Mouse (Mus musculus) bone marrow macrophage, adult 2 months (primary cell): ENCODE measurements at regions not wholly inside any gene's neighbourhood (a gene's known extent, or its start where the extent isn't known, plus 50 kb on each side); places are given as distances from the start of the nearest gene placed in this dataset.
"Not testable (repeated sequence)": the region's sequence is repeated elsewhere in the genome, so short reads cannot be mapped to it uniquely, and the experiment has no call there.

Source experiments
- H3K27ac ChIP-seq: 2 replicates; pipeline ENCODE4 v1.5.1; 2012; ENCODE audit warnings: low read depth, low read length; ENCODE audit not compliant: insufficient read depth
- H3K4me1 ChIP-seq: 2 replicates; pipeline ENCODE4 v1.6.1; 2012; ENCODE audit warnings: low read length; ENCODE audit not compliant: control insufficient read depth, insufficient read depth
- H3K4me3 ChIP-seq: 2 replicates; pipeline ENCODE4 v1.5.1; 2012; ENCODE audit warnings: mild to moderate bottlenecking, low read length, moderate library complexity; ENCODE audit not compliant: insufficient read depth
- CTCF ChIP-seq: IDR thresholded peaks from 2 replicates; pipeline ENCODE4 v1.5.1; 2012; ENCODE audit warnings: low read depth, mild to moderate bottlenecking, low read length, moderate library complexity
- POLR2A ChIP-seq: IDR thresholded peaks from 2 replicates; pipeline ENCODE4 v1.6.1; 2012; ENCODE audit warnings: mild to moderate bottlenecking, low read depth, low read length, borderline replicate concordance

DNA sequence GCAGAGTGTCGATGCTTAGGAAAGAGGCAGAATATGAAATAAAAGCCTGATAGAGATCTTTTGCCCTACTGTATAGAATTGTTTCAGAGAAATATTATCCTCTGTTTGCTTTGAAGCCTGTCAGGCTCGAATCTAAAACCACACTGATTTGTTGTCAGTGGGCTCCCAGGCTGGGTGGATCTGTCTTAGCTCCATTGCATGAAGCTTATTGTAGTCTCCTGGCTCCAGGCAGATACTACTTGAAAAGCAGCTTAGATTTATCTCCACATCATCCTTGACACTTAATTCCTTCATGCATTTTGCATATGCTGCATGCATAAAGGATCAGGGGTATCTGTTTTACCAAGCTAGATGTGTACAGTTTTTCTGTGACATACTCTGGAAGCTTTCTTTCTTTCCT, 297.4 kb downstream of the Fam198b start:
- Histone ChIP-seq H3K27ac (no peak overlapping the region), H3K4me1 (no peaks in the 10 kb centered on the region), H3K4me3 (no peak overlapping the region)
- no peak for TF ChIP-seq CTCF
- no peak for TF ChIP-seq POLR2A

DNA sequence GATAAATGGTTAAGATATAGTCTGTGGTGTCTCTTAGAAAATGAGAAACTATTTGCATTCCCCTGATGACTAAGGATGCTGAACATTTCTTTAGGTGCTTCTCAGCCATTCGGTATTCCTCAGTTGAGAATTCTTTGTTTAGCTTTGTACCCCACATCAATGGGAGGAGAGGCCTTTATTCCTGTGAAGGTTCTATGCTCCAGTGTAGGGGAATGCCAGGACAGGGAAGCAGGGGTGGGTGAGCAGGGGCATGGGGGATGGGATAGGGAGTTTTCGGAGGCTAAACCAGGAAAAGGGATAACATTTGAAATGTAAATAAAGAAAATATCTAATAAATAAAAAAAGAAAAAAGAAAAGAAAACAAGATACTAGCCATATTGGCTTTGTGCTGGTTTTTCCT, 297.8 kb downstream of the Fam198b start:
- not testable (repeated sequence) for H3K4me3 ChIP-seq, H3K27ac ChIP-seq, H3K4me1 ChIP-seq

DNA sequence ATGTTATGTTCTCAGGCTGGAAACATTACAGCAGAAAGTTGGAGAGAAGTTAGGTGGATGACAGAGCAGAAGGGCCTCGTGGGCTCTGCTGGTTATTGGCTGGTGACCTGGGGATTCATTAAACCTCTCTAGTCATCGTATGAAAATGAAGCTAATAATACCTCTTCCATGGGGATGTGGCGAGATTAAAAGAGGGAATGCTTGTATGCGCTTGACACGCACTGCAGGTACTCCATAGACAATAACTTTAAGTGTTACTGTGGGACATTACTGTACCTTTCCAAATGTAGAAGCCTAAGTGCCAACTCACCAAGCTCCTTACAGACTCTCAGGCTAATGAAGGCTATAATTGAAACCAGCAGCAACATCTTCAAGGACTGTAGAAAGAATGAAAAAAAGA, 303.1 kb downstream of the Fam198b start:
- no peak for TF ChIP-seq CTCF
- no peak for TF ChIP-seq POLR2A
- H3K4me3 ChIP-seq, result no peak overlapping the region
- no peaks in the 10 kb centered on the region for H3K4me1 ChIP-seq
- no peak overlapping the region for H3K27ac ChIP-seq

DNA sequence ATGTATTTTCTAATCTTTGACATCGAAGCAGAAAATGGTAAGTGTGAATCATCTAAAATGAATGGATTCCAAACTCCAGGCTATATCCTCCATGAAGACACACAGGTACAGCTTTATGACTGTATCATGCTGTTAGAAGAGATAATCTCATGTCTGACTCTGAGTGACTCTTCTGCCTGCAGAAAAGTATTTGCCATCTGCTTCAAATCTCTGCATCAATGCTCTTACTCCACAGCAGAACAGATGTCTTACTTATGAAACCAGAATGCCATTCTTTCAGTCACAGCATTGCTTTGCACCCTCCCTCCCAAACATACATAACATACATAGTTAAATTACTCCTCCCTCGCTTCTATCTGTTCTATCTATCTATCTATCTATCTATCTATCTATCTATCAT, 316.6 kb downstream of the Fam198b start:
- Histone ChIP-seq H3K4me3 (no peak overlapping the region), H3K4me1 (no peaks in the 10 kb centered on the region), H3K27ac (no peak overlapping the region)
- TF ChIP-seq CTCF (no peak), POLR2A (no peak)

DNA sequence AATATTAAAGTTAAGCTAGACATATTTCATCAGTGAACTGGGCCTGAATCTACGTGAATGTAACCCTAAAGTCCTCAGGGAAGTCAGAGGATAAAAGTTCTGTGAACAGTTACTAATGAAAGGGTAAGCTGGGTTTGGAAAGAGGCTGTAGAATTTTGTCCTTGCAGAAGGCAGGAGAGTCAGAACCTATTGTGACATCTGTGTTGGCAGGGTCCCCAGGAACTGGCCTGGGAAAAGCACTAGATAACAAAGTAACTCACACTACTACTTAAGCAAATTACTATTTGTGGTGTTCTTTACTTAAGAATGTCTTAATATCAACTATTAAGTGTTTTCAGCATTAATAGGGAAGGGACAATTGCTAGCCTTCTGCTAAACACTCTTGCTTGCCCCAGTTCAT, 320.5 kb downstream of the Fam198b start:
- no peaks in the 10 kb centered on the region for H3K4me1 ChIP-seq
- TF ChIP-seq CTCF (no peak), POLR2A (no peak)
- H3K4me3 ChIP-seq, result no peak overlapping the region
- H3K27ac ChIP-seq, result no peak overlapping the region

DNA sequence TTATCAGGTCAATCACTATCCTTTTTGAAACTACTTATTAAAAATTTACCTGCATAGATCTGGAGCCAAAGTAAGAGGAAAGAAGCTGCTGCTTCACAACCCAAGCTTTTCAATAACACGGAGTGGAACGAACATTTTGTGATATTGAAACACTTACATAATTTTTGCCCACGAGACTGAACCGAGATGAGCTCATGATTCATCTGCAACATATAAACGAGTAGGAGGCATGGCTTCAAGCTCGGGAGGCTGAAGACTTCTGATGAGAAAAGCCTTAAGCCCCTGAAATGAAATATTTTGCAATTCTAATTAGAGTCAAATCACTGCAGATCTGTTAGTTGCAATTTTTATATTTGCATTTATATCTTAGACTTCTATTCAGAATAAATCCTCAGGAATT, 321.0 kb downstream of the Fam198b start:
- no peak for TF ChIP-seq POLR2A
- no peak for TF ChIP-seq CTCF

DNA sequence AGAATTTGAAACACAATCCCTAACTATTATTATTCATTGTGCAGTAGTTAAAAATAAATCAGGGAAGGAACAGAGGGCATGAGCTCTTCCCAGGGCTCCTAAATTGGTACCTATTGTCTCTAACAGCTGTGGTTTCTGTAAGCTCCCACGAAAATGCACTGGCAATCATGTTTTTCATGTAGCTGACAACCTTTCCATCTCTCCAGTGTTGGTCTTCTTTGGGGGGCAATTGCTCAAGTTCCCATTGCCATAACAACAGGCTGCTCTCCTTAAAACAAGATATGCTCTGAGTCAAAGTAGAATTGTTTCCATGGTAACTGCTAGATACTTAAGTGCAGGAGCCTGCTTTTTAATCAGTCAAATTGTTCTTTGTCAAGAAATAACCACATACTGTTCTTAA, 322.7 kb downstream of the Fam198b start:
- Histone ChIP-seq H3K27ac (no peak overlapping the region), H3K4me1 (no peaks in the 10 kb centered on the region), H3K4me3 (no peak overlapping the region)
- TF ChIP-seq CTCF, result no peak
- no peak for TF ChIP-seq POLR2A

More for the DNA sequence above, 321.0 kb downstream of the Fam198b start:
- H3K4me3 ChIP-seq, result no peak overlapping the region
- no peaks in the 10 kb centered on the region for H3K4me1 ChIP-seq
- H3K27ac ChIP-seq, result no peak overlapping the region

DNA sequence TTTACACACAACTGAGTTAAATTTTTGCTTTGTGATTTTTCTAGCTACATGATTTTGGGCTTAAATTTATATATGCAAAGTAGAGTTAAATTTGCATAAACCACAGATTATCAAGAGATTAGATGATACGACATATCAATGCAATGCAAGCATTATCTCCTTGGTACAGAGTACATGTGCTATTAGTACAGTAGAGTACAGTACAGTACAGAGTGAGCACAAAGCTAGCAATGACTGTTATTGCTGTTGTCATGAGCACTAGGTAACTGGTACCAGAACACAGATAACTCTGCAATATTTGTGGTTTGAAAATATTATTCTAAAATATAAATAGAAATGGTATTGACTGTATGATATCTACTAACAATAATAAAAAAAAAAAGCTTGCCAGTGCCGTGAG, 323.7 kb downstream of the Fam198b start:
- TF ChIP-seq CTCF, result no peak
- TF ChIP-seq POLR2A, result no peak
- no peak overlapping the region for H3K27ac ChIP-seq
- H3K4me3 ChIP-seq, result no peak overlapping the region
- H3K4me1 ChIP-seq, result no peaks in the 10 kb centered on the region

DNA sequence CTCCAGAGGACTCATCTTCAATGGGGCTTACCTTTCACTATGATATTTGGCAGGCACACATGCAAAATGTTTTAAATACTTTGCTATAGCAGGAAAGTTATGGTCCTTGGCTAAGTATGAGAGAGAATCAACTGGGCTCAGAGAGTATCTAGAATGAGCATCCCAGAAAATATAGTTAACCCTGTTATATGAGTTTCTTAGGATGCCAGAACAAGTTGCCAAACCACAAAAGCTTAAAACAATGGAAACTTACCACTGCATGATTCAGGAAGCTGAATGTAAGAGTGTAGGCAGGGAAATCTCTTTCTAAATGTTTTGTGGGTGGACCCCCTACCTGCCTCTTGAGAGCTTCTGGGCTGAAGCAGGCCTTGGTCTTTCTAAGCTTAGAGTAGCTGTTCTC, 325.3 kb downstream of the Fam198b start:
- Histone ChIP-seq H3K27ac (no peak overlapping the region), H3K4me1 (no peaks in the 10 kb centered on the region), H3K4me3 (no peak overlapping the region)
- no peak for TF ChIP-seq CTCF
- TF ChIP-seq POLR2A, result no peak

DNA sequence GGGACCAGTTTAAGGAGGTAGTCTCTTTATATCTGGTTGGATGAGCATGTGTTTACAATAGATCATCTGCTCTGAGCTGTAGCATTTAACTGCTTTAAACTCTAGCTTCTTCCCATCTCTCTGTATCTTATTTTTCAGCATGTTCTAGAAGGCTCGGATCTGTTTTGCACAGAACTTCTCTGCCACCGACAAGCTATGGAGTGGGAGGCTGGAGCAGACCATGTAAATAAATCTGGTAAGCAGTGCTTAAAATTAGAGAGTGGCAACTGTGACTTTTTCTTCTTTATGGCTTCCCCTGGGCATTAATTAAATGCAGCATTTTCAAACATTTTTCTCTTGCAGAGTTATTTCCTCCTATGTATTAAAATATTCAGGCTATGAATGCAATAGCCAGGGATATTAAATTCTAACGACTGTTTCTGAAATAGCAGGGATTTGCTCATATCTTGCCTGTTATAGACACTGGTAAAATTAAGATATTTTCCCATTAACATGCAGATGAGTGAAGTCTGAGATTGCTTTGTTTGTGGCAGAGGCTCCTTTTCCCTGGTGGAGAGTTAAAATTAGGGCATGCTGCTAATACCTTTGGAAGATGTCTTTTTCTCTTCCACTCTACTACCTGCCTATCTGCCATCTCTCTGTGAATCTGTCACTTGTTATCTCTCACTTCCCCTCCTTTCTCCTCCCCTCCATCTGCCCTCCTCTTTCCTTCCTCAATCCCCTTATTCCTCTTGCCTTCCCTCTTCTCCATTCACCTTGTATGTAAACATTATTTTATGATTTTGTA, 327.2 kb downstream of the Fam198b start:
- Histone ChIP-seq H3K4me3 (no peak overlapping the region), H3K27ac (no peak overlapping the region), H3K4me1 (no peaks in the 10 kb centered on the region)
- no peak for TF ChIP-seq POLR2A
- TF ChIP-seq CTCF, result no peak

DNA sequence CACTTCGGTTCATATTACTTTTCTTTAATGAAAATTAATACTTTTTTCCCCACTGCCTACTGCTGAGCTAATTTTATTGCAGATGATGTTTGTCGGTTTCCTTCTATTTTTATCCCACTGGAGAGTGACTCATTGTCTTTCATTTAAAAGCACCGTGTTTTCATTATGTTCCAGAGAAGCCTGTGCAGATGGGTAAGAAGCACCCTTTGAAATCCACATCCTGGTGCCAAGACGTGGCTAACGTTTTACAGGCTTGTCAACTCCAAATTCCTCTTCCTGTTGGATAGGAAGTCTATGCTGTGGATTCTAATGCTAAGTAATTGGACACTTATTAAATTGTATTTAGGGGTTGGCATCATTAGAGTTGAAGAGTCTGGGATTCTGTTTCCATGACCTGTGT, 364.3 kb downstream of the Fam198b start:
- H3K4me1 ChIP-seq, result no peaks in the 10 kb centered on the region

More for the DNA sequence above, 364.3 kb downstream of the Fam198b start:
- TF ChIP-seq CTCF (no peak), POLR2A (no peak)
- Histone ChIP-seq H3K27ac (no peak overlapping the region), H3K4me3 (no peak overlapping the region)
